Mouse (Mus musculus) fat pad, adult 2 months (tissue): ENCODE measurements around the gene Mettl7a3.
"Not testable (repeated sequence)": the region's sequence is repeated elsewhere in the genome, so short reads cannot be mapped to it uniquely, and the experiment has no call there.

Source experiments
- DNase-seq: peaks from one replicate; pipeline ENCODE4 v3.0.0-alpha.2; 2011; ENCODE audit warnings: low read depth, low spot score; ENCODE audit errors: extremely low read depth

The Mettl7a3 gene

GRCm38 (mm10) chr15:100334629-100335028 lies at the start of gene Mettl7a3:
Mettl7a3 (plus strand) TSS chr15:100334929.
- no peak for DNase-seq

- no peak for DNase-seq
Measured at GRCm38 (mm10) chr15:100288980-100289379, 45.7 kb upstream of the Mettl7a3 start.

GRCm38 (mm10) chr15:100290858-100291257 lies 43.9 kb upstream of the Mettl7a3 start:
- no peak for DNase-seq

- DNase-seq = no peak
Measured at GRCm38 (mm10) chr15:100292326-100292725, 42.4 kb upstream of the Mettl7a3 start.

- no peak for DNase-seq
Measured at GRCm38 (mm10) chr15:100297856-100298255, 36.9 kb upstream of the Mettl7a3 start.

GRCm38 (mm10) chr15:100300499-100300898 lies 34.2 kb upstream of the Mettl7a3 start:
- DNase-seq = no peak

- DNase-seq = peak; percentile 39
Measured at GRCm38 (mm10) chr15:100301556-100301955, 33.2 kb upstream of the Mettl7a3 start.

- DNase-seq = no peak
Measured at GRCm38 (mm10) chr15:100303428-100304018, 31.2 kb upstream of the Mettl7a3 start.

- DNase-seq = no peak
Measured at GRCm38 (mm10) chr15:100304019-100304991, 30.4 kb upstream of the Mettl7a3 start, which contains the start of gene Mettl7a1. Mettl7a1 (plus strand) TSS chr15:100304140.

- DNase-seq = no peak
Measured at GRCm38 (mm10) chr15:100306201-100306600, 28.5 kb upstream of the Mettl7a3 start.

GRCm38 (mm10) chr15:100307438-100308096 lies 27.2 kb upstream of the Mettl7a3 start:
- DNase-seq = not testable (repeated sequence)

GRCm38 (mm10) chr15:100312346-100312745 lies 22.4 kb upstream of the Mettl7a3 start:
- no peak for DNase-seq

GRCm38 (mm10) chr15:100314448-100315145 lies 20.1 kb upstream of the Mettl7a3 start:
- DNase-seq = no peak

GRCm38 (mm10) chr15:100318014-100318671 lies 16.6 kb upstream of the Mettl7a3 start:
- DNase-seq = peak; percentile 58

GRCm38 (mm10) chr15:100319884-100320283 lies 14.8 kb upstream of the Mettl7a3 start:
- DNase-seq = no peak

GRCm38 (mm10) chr15:100320295-100320905 lies 14.3 kb upstream of the Mettl7a3 start:
- peak; percentile 82 for DNase-seq

- DNase-seq = peak; percentile 91
Measured at GRCm38 (mm10) chr15:100321134-100321533, 13.6 kb upstream of the Mettl7a3 start.

- no peak for DNase-seq
Measured at GRCm38 (mm10) chr15:100324021-100324591, 10.6 kb upstream of the Mettl7a3 start.

GRCm38 (mm10) chr15:100325235-100325634 lies 9.5 kb upstream of the Mettl7a3 start:
- DNase-seq = no peak
